Mouse (Mus musculus) thymus, adult 18-20 months (tissue): Measurements from ENCODE around the gene Lysmd4.
"Not testable (repeated sequence)": the region's sequence is repeated elsewhere in the genome, so short reads cannot be mapped to it uniquely, and the experiment has no call there.

ENCODE experiments used
- DNase-seq, 2 experiments: peaks; one replicate each; pipeline ENCODE4 v3.0.0; 2022; ENCODE audit warnings: mixed read lengths in 2 of 2

The Lysmd4 gene

DNA sequence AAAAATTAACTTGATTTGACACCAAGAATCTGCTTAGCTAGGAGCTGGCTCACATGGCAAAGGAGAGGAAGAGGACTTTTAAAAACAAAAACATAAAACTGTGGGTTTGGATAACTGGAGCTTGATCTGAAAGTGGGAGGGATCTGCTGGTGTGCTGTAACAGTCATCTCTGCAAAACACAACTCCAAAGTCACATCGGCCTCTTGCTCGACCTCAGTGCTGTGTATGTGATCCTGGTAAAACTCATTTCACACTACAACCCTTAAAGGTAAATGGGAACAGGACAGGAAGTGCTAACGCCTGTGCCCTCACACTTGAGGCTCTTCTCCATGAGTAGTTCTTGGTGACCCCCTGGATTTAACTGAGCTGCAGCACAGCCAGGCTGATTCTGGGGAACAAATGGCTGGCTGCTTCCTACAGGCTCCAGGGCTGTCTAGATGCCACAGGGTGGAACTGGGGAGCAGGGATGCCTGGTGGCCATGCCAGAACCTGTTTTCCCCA lies 8.3 kb downstream of the Lysmd4 start:
- DNase-seq = no peak

DNA sequence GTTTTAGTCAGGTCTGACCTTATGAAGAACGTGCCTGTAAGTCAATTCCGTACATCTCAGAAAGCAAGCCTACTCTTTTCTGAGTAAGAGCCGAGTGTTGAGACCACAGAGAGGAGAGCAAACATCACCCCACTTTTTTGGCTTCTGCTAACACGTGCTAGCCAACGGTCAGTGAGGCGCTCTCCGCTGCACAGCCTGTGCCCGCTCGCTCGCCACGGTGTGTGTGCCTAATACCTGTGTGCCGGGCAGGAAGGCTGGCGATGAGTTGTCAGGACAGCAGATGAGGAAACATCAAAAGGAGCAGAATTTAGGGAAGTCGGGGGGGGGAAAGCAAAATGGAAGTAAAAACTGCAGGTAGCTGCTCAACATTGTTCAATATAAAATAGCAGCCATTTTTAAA lies 10.2 kb downstream of the Lysmd4 start:
- DNase-seq = no peak

DNA sequence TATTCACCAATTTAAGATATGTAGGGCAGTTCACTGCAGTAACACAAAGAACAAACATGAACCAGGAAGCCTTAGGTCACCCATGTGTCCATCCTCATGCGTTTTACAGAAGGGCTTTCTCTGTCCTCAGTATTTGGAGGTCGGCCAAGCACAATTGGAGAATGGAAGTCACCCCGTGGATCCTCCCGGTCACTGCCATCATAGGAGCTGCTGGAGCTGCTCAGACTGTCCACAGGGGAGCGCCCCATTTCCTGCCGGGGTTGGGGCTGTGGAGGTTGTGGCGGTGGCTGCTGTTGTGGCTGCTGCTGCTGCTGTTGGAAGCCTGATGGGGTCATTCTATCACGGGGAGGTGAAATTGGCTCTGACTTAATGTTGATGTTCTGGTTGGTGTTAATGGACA lies 12.5 kb downstream of the Lysmd4 start:
- DNase-seq = no peak

DNA sequence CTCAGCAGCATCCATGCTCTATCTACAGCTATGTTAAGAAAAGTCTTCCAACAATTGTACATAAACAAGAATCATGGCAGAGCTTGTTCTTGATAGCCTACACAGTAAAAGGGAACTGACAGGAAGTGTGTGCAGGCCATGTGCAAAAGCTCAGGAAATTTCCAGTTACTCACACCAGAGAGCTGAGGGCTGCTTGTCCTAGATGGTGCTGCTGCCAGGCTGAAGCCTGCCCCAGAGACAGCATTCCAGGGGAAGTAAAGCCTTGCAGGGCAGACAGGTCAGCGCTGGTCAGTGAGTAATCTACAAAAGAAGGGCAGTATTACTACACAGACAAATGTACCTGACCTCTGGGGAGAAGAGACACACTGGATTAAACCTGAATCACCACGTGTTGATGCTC lies 14.0 kb downstream of the Lysmd4 start:
- no peak for DNase-seq

DNA sequence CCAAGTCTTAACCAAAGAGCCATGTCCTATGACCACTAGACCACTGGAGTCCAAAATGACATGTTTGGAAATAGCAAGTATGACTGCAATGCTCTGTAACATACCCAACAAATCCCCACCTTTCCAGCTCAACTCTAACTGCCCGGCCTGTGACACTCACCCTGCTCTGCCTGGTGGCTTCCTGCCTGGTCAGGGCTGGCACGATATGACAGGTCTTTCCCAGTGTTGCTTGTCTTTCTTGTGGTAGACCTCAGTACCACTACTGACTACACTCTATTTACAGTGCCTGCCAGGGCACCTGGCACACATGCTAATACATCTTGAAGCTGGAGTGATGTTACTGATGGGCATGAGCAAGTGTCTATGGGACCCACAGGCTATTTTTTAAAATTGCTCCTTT lies 15.4 kb downstream of the Lysmd4 start:
- DNase-seq = no peak

DNA sequence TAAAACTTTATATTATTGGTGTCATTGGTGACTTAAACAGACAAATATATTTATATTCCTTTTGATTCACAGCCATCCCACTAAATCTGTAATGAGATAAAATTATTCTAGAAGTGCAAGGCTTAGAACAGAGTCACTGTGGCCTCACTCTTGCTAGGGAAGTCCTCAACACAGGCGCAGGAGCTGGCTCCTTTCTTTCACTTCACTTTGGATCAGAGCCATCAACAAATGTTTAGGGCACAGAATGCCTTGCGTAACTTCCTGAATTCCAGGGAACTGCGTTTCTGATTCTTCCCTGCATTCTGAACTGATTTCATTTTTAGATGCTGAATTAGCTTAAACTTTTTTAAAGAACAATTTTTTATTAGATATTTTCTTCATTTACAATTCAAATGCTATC lies 19.6 kb downstream of the Lysmd4 start:
- no peak for DNase-seq

DNA sequence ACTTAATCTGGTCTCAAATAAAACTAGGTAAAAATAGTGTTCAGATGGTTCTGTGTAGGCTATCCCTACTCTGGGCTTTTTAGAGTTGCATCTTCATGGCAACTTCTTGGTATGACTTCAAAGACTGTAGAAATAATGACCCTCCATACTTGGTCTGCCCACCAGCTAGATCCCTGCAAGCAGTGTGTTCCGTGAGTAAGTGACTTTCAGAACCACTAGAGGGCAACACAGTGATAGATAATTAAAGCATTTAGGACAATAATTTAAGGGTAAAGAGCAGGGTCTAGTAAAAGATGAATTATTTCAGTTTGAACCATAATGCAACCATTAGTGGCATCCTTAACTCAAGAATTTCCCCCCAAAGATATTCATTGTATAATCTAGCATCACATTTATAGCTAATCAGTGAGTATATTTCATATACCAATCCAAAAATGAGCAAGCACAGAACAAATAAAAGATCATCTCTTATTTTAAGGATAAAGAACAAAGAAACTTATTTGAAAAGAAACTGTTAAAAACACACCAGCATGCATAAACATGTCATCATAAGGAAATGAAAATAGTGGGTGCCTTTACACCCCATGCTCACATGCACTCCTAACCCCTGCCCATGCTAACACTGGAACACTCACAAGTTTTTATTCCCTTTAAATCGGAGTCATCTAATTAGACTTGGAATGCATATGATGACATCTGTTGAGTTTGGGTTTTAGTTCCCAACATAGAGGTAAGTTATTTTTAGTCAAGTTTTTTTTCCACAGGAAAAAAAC lies 21.0 kb downstream of the Lysmd4 start:
- no peak for DNase-seq

DNA sequence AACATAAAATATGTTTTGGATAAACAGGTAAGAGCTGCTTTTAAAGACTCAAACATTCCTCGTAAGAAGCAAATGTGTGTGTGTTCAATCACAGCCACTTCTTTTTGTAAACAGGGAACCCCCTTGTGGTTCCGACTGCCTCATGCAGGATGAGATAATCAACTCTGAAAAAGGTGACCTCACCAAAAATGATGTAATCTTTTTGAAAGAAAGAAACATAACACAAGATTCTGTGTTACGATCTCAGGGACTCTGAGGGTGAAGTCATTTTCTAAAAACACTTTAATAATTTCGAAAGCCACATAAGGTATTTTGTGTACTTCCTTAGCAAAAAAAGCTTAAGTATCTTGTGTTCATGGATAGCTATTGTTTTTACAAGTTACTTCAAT lies 21.5 kb downstream of the Lysmd4 start:
- no peak for DNase-seq

DNA sequence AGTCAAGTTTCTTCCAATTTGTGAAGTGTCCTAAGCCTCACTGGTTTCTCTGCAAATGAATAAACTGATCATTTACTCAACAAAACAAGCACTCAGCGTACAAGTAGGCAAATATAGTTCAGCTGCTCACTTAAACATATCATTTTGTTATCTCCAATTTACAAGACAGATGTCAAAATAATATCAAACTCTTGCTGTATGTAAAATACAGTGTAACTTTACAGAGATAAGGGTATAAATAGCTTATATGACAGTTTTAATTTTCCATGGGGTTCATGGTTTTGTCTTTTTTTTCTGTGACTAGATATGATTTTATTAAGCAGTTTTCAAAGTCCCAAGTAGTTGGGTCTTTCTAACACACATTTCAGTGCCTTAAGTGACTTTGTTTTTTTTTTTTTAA lies 22.9 kb downstream of the Lysmd4 start:
- DNase-seq = no peak

DNA sequence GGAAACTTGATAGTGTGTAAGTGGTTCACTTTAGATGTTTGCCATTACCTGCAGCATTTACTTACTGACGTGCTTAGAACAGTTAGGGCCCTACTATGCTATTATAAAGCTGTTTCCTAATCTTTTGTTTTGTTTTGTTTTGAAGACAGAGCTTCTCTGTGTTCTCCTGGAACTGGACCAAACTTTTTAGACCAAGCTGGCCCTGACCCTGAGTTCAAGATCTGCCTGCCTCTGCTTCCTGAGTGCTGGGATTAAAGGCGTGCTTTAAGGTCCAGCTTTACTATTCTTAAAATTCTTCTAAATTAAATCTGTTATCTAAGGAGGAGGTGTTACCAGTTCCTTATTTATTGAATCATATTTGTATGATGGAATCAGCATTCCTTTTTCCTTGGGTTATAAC lies 23.7 kb downstream of the Lysmd4 start:
- no peak for DNase-seq

DNA sequence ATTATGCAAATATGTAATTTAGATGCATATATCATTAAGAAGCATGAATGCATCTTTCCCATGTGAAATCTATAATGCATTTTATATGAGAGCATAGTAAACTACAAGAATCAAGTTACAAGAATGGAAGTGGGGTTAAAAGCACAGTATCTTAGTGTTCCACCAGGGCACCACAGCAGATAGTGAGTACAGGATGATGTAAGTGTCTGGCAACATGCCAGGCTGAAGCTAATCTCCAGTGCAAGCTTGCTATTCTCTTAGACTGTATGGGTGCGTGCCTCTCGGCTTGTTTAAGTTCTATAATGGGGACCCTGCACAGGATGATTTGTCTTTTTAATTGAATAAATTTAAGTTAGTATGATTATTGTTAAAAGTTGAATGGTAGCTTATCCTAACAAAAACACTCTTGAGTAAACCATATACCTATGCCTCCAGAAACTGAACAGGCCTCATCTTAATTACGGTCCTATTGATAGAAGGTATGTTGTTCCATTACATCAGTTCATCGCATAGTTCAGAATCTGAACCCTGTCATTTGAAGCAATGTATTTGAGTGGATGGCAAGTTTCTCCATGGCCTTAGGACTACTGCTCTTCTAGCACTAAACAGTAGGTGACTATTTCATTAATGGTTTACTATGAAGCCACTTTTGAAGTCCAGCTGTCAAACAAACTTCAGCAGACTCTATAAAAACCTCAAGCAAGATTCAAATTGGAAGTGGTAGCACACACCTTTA lies 37.7 kb downstream of the Lysmd4 start:
- DNase-seq = no peak

DNA sequence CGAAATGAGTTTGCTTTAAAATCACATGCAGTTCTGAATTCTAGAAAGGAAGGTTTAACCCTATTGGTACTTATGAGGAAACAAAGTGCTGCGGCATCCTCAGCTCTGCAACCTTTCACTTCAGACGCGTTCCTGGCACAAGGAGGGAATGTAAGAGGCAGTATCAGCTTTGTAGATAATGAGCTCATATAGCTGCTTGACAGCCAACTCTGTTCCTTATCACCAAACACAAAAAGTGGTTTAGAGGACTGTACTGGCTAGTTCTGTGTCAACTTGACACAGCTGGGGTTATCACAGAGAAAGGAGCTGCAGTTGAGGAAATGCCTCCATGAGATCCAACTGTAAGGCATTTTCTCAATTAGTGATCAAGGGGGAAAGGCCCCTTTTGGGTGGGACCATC lies 48.1 kb downstream of the Lysmd4 start:
- not testable (repeated sequence) for DNase-seq

DNA sequence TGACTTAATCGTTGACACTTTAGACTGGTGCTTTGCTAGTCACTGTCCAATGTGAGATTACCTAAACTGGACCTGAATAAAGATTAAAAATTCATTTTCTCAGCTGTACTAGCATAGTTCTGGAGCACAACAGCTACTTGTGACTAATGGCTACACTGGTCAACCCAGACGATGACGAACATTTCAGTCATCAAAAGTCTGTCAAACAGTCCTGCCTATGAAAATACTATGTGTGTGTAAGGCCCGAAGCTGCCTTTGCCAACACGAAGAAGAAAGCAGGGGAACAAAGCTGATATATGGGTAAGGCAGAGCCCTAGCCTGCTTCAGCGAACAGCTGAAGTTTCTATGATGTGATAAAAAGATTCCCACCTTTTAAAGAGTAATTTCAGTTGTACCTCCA lies 61.2 kb downstream of the Lysmd4 start:
- no peak for DNase-seq

DNA sequence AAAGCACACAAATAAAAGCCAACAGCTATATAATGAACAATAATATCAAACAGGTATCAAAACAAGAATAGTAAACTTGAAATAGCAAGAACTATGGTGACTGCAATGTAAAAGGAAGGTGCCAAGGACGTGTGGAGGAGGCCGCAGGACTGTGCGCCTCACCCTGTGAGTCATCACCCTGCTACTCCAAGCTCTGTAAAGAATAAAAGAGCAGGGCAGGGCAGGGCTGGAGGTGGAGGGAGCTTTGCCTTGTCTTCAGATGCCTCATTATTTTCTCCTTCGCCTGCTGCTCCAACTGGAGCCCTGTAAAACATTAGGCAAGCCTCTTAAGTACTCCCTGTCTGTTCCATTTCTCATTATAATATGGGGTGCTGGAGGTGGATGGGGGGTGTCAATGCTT lies 65.1 kb downstream of the Lysmd4 start:
- DNase-seq = no peak

DNA sequence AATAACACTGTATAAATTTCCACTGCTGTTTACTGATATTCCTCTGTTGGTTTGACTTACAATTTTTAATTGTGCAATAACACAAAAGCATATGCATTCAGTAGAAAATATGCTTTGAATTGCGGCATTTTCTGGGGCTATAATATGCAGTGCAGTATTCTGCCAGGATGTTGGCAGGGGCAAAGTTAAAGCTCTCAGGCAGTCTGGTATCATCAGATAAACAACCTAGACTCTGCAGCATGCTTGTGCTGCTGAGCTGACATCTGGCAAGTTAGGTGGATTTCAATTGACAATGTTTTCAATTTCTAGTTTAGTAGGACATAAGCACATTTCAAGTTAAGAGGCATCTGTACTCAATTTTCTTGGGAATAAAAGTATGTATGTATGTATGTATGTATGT lies 69.0 kb downstream of the Lysmd4 start:
- DNase-seq = no peak

DNA sequence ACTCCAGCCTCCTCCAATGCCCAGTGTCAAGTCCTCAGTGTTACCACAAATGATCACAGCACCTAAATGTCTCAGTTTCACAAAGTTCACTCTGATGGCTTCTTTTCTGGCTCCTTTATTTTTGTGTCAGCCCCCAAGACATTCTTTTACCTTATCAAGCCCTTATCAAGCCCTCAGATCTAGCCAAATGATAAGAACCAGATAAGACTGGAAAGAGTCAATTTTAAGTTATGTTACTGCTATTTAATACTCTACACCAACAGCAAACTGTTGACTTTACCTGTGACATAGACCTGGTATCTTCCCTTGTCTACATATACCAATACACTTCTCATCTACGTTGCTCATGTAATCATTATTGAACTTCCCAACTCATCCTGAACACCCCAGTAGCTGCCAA lies 74.1 kb downstream of the Lysmd4 start:
- DNase-seq = no peak

DNA sequence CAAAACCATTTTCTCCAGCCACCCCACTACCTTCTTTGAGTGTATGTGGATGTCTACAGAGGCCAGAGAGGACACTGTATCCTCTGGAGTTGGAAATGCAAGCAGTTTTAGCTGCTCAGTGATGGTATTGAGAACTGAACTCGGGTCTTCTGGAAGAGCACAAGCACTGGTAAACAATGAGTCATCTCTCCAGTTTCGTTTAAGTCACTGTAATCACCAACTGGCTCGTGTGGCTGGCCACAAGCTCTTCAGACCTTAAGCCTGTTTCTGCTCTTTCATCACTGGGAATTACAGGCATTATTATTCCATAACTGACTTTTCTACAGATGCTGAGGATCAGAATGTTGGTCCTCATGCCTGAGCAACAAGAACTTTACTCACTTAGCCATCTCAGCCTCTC lies 82.6 kb downstream of the Lysmd4 start:
- DNase-seq = no peak

DNA sequence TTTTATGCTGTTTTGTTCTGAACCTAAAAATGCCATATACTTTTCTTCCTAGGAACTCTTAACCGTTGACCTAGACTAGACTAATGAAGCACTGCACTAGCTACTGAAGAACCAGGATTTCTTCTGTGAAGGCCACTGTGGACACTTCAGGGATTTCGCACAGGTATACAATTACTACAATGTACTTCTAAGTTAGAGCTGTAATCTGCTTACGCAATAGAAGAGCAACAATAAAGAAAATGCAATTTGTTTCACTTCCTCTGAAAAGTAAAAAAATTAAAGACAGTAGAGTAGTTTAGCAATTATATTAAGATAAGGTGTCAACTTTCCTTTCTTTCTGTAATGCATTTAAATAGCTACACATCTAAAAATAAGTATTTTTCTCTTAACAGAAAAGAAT lies 84.7 kb downstream of the Lysmd4 start:
- no peak for DNase-seq

DNA sequence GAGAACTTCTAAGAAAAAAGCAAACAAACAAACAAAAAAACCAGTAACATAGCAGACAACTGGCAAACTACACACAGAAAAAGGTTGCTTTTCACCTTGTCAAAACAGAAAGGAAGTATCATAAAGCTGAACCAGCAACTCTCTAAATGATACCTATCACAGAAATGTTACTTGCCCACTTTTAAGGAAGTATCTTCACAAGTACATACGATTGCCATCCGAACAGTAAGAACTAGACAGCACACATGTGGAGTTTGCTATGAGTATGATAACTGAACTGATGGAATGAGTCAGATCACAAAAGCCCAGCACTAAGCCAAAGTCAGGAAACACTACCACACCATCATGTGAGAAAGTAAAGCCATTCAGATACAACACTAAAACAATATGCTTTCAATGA lies 85.8 kb downstream of the Lysmd4 start:
- DNase-seq = no peak

DNA sequence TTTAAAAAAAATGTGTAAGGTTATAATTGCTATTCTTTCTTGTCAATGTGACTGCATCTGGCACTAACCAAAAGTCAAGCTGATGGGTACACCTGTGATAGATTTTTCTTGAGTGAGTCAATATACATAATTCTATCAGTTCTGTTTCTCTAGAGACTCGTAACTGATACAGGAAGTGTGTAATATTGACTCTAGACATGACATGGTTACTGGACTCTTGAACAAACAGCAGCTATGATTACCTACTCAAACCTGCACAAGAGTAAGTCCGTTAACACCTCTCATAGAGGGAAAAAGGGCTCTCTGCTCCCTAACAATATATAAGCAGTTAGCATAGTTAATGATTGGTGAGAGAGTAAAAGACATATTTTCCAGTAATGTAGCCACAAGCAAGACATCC lies 87.8 kb downstream of the Lysmd4 start:
- no peak for DNase-seq

DNA sequence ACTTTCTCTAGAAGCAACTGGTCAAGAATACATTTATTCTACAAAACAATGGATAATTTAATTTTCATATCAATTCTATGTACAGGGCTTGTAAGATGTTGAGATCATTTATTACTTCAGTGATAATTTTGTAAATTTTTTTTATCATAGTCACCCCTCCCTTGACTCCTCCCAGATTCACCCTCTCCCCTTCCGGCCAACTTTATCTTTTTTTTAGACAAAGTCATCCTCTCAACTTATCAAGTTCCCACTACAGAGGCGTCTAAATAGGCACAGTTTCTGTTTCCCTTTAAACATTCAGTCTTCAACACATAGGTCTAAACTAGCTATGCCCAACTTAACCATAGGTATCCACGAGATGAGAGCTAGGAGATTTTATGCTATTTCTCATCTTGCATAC lies 90.9 kb downstream of the Lysmd4 start:
- DNase-seq = no peak

DNA sequence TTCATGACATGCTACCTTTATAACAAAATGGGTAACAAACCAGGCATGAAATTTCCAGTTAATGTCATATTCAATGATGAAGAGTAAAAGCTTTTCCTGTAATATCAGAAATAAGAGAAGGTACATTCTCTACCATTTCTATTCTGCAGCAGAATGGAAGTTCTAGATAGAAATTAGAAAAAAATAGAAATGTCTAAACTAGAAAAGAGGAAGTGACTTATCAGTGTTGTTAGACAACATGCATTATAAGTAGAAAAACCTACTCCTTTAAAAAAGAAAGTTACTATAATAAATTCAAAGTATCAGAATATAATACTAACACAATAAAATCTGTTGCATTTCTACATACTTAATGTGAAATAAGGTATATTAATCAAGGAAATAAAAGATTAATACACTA lies 96.4 kb downstream of the Lysmd4 start:
- no peak for DNase-seq

DNA sequence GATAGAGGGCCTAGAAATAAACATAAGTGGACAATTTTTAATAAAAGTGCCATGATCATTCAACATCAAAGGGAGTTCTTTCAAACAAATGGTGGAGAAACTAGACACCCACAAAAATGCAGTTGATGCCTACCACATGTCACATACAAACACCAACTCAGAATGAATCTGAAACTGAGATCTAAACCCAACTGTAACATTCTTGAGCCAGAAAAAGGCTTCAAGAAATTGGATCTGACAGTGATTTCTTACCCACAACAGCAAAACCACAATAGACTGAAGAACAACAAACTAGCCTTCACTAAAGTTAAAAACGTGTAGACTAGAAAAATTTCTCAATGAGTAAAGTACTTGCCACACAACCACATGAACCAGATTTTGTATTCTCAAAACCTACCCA lies 98.0 kb downstream of the Lysmd4 start:
- no peak for DNase-seq

DNA sequence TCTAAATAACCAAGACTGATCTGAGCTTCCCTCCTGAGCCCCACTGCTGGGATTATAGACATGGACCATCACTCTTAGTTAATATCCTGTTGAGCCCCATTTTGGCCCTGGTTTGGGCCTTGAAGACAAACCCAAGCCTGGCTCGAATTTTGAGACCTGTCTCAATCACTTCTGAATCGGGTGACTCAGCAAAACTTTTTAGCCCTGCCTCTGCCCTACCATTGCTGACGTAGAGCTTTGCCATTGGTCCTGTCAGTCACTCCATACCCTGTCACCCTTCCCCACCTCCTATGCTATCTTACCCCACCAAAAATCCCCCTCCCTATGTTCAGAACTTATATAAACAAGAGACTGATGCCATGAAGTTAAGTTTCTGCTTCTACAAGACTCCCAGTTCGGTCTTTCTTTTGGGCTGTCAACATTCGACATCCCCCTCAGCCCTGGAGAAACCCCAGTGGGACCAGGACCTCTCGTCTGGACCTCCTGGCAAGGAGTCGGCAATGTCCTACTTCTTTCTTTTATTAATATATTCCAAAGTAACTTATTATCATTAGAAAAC lies 119.8 kb downstream of the Lysmd4 start:
- DNase-seq = no peak
